Mouse (Mus musculus): ENCODE results near the gene Ddx31. TPM values are rescaled to one million over a fixed set of nuclear protein-coding genes. Genes with fewer than 3 reads are reported as not detected.

Gene Ddx31
- polyA plus RNA-seq, 1 experiment from 2014 or later, result 20.9 TPM

GRCm38 (mm10) chr2:28917518-28918361 is 77.5 kb downstream of the Ddx31 start:
- no peaks in the 10 kb centered on the region for H3K9me3 ChIP-seq
- 0 out of 2 replicates have a peak overlapping the region, but pooled peaks have one; percentile 22 for H3K27ac ChIP-seq
- DNase-seq (ENCODE audit: extremely low spot score, low spot score), result peak; percentile 49
- peaks cover 28% of the 10 kb centered on the region for H3K4me1 ChIP-seq
- peak overlapping the region; percentile 37 for H3K4me3 ChIP-seq
- peaks cover 100% of the 10 kb centered on the region for H3K27me3 ChIP-seq (ENCODE audit: poor library complexity, severe bottlenecking)
- under 1% methylated on average over 73 of the region's 73 CpGs for WGBS
- no peaks in the 10 kb centered on the region for H3K36me3 ChIP-seq (replicated peaks)

DNA sequence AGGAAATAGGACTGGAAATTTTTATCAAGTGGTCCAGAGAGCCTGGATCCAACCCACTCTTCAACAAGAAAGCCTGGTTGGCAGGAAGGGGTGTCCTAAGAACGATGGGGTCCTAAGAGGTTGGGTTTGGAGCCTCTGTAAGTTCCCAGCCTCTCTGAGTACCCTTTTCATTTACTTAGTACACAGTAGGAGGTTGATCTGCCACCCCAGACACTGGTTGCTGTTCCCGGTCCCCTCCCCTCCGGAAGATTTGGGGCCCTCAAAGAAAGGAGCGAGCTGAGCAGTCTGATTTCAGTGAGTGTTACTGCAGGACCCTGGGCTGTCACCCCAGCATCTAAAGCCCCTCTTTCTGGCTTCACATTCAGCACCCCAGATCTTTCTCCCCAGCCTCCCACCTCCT is 78.8 kb downstream of the Ddx31 start:
- no peaks in the 10 kb centered on the region for H3K9me3 ChIP-seq
- WGBS, result 1% methylated on average over 4 of the region's 4 CpGs
- DNase-seq (ENCODE audit: extremely low spot score, low spot score), result no peak

DNA sequence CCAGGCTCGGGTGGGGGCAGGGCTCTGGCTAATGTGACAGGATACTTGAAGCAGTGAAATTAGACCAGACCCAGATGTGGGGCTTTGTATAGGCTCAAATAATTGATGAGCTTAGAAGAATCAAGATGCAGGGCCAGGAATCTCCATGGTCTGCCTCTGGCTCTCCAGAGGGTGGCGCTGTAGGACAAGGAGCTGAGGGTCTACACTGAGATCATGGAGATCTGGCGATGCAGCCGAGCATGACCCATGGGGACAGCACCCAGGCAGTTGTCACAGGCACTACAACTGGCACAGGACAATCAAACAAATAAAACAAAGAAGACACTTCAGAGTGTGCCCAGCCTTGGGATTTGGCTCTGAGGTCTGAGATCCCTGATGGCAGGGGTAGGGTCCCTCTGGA is 83.7 kb downstream of the Ddx31 start:
- H3K9me3 ChIP-seq, result no peaks in the 10 kb centered on the region
- H3K4me3 ChIP-seq, result no peak overlapping the region
- peak; percentile 80 for DNase-seq (ENCODE audit: extremely low spot score, low spot score)
- H3K27ac ChIP-seq, result no peak overlapping the region
- H3K36me3 ChIP-seq (replicated peaks), result no peaks in the 10 kb centered on the region
- WGBS, result 5% methylated on average over 4 of the region's 4 CpGs
- peaks cover 99% of the 10 kb centered on the region for H3K27me3 ChIP-seq (ENCODE audit: poor library complexity, severe bottlenecking)
- H3K4me1 ChIP-seq, result peaks cover 3% of the 10 kb centered on the region; the same call in 1 of the 2 replicates

More for the DNA sequence above, 78.8 kb downstream of the Ddx31 start:
- peaks cover 23% of the 10 kb centered on the region for H3K4me1 ChIP-seq
- no peak overlapping the region for H3K27ac ChIP-seq
- H3K4me3 ChIP-seq, result no peak overlapping the region
- H3K27me3 ChIP-seq (ENCODE audit: poor library complexity, severe bottlenecking), result peaks cover 100% of the 10 kb centered on the region
- H3K36me3 ChIP-seq (replicated peaks), result no peaks in the 10 kb centered on the region

GRCm38 (mm10) chr2:28930571-28930970 is 90.4 kb downstream of the Ddx31 start:
- no peaks in the 10 kb centered on the region for H3K9me3 ChIP-seq
- peaks cover 6% of the 10 kb centered on the region for H3K4me1 ChIP-seq
- whole genome bisulfite sequencing, result 89% methylated on average over 3 of the region's 3 CpGs
- no peak for DNase-seq (ENCODE audit: extremely low spot score, low spot score)
- no peak overlapping the region for H3K27ac ChIP-seq
- no peaks in the 10 kb centered on the region for H3K36me3 ChIP-seq (replicated peaks)
- H3K4me3 ChIP-seq, result no peak overlapping the region
- H3K27me3 ChIP-seq (ENCODE audit: poor library complexity, severe bottlenecking), result peaks cover 81% of the 10 kb centered on the region

DNA sequence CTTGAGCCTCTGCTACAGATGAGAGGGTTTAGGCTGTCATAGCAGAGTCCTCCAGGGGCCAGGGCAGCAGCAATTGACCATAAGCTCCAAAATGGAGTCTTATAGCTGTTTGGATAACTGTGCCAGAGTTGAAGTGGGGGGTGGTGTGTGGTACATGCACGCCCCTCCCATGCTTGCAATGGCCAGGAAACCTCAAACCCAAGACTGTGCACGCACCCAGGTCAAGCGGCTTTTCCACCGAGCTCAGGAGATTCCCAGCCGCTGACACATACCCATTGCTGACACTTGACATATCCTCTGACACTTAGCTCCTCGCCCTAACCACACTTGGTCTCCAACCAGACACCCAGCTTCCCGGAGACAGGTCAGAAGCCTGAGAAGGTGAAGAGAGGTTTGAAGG is 98.8 kb downstream of the Ddx31 start:
- no peak overlapping the region for H3K27ac ChIP-seq
- no peaks in the 10 kb centered on the region for H3K9me3 ChIP-seq
- peaks cover 46% of the 10 kb centered on the region for H3K4me1 ChIP-seq
- H3K27me3 ChIP-seq (ENCODE audit: poor library complexity, severe bottlenecking), result peaks cover 84% of the 10 kb centered on the region
- WGBS, result 89% methylated on average over 7 of the region's 7 CpGs
- no peak overlapping the region for H3K4me3 ChIP-seq
- DNase-seq (ENCODE audit: extremely low spot score, low spot score), result no peak
- H3K36me3 ChIP-seq (replicated peaks), result no peaks in the 10 kb centered on the region

GRCm38 (mm10) chr2:28943666-28944516 is 103.7 kb downstream of the Ddx31 start:
- peaks cover 65% of the 10 kb centered on the region for H3K4me1 ChIP-seq
- H3K27ac ChIP-seq, result peak overlapping the region; percentile 73
- H3K4me3 ChIP-seq, result peak overlapping the region; percentile 4; the same call in 1 of the 2 replicates
- H3K9me3 ChIP-seq, result no peaks in the 10 kb centered on the region
- DNase-seq (ENCODE audit: extremely low spot score, low spot score), result peak; percentile 74
- WGBS, result 31% methylated on average over 30 of the region's 30 CpGs
- H3K36me3 ChIP-seq (replicated peaks), result no peaks in the 10 kb centered on the region
- H3K27me3 ChIP-seq (ENCODE audit: poor library complexity, severe bottlenecking), result peaks cover 94% of the 10 kb centered on the region

DNA sequence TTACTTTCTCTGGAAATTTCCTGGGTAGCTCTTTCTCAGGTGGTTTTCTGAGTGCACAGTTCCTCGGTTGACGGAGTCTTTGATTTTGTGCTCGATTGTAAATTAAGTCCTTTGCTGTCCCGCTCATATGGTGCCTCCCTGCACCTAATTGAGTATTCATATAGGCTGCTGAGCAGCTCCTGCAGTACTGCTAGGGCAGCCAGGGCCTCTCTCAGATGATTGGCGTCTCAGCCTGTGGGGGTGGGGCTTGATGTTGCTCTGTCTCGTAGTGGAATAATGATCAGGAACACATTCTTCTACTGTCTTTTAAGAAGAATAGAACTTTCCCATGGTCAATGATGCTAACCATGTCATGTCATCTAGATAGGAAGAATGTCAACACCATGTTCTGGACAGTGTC is 105.2 kb downstream of the Ddx31 start:
- 71% methylated on average over 6 of the region's 6 CpGs for WGBS

DNA sequence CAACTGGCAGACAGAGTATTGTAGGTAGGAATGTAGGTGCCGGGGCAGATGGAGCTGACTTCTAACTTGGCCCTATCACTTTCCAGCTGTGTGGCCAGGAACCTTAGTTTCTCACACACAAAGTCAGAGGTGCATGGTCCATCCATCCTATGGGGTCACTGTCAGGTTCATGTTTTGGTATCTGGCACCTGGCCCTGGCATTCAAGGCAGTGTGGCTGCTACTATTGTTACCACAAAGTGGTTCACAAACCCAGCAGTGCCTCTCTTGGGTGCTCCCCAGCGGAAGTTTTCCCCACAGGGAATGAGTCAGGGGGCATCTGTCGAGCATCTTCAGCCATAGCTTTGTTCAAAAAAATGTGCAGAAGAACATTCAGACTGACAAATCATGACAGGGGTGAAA is 106.1 kb downstream of the Ddx31 start:
- 92% methylated on average over 3 of the region's 3 CpGs for WGBS
- Histone ChIP-seq H3K27me3 (ENCODE audit: poor library complexity, severe bottlenecking) (peaks cover 92% of the 10 kb centered on the region), H3K27ac (no peak overlapping the region), H3K4me1 (peaks cover 56% of the 10 kb centered on the region), H3K36me3 (replicated peaks) (no peaks in the 10 kb centered on the region), H3K4me3 (no peak overlapping the region), H3K9me3 (no peaks in the 10 kb centered on the region)
- DNase-seq (ENCODE audit: extremely low spot score, low spot score), result no peak

More for the DNA sequence above, 105.2 kb downstream of the Ddx31 start:
- Histone ChIP-seq H3K4me3 (no peak overlapping the region), H3K27me3 (ENCODE audit: poor library complexity, severe bottlenecking) (peaks cover 92% of the 10 kb centered on the region), H3K4me1 (peaks cover 53% of the 10 kb centered on the region), H3K27ac (peak overlapping the region; percentile 73; the same call in 1 of the 2 replicates), H3K36me3 (replicated peaks) (no peaks in the 10 kb centered on the region), H3K9me3 (no peaks in the 10 kb centered on the region)
- DNase-seq (ENCODE audit: extremely low spot score, low spot score), result no peak

GRCm38 (mm10) chr2:28952981-28953380 is 112.8 kb downstream of the Ddx31 start:
- 66% methylated on average over 8 of the region's 8 CpGs for WGBS
- H3K4me3 ChIP-seq, result no peak overlapping the region
- no peak overlapping the region for H3K27ac ChIP-seq
- H3K27me3 ChIP-seq (ENCODE audit: poor library complexity, severe bottlenecking), result peaks cover 90% of the 10 kb centered on the region
- no peaks in the 10 kb centered on the region for H3K36me3 ChIP-seq (replicated peaks)
- H3K4me1 ChIP-seq, result peaks cover 30% of the 10 kb centered on the region
- no peak for DNase-seq (ENCODE audit: extremely low spot score, low spot score)
- H3K9me3 ChIP-seq, result no peaks in the 10 kb centered on the region

- H3K36me3 ChIP-seq (replicated peaks), result no peaks in the 10 kb centered on the region
Measured at GRCm38 (mm10) chr2:28954595-28954994, 114.4 kb downstream of the Ddx31 start.

More at GRCm38 (mm10) chr2:28954595-28954994, 114.4 kb downstream of the Ddx31 start:
- 87% methylated on average over 9 of the region's 9 CpGs for WGBS
- H3K9me3 ChIP-seq, result no peaks in the 10 kb centered on the region
- no peak overlapping the region for H3K4me3 ChIP-seq
- no peak overlapping the region for H3K27ac ChIP-seq
- peaks cover 28% of the 10 kb centered on the region for H3K4me1 ChIP-seq
- DNase-seq (ENCODE audit: extremely low spot score, low spot score), result no peak
- H3K27me3 ChIP-seq (ENCODE audit: poor library complexity, severe bottlenecking), result peaks cover 89% of the 10 kb centered on the region
